In the genomic region with DNA sequence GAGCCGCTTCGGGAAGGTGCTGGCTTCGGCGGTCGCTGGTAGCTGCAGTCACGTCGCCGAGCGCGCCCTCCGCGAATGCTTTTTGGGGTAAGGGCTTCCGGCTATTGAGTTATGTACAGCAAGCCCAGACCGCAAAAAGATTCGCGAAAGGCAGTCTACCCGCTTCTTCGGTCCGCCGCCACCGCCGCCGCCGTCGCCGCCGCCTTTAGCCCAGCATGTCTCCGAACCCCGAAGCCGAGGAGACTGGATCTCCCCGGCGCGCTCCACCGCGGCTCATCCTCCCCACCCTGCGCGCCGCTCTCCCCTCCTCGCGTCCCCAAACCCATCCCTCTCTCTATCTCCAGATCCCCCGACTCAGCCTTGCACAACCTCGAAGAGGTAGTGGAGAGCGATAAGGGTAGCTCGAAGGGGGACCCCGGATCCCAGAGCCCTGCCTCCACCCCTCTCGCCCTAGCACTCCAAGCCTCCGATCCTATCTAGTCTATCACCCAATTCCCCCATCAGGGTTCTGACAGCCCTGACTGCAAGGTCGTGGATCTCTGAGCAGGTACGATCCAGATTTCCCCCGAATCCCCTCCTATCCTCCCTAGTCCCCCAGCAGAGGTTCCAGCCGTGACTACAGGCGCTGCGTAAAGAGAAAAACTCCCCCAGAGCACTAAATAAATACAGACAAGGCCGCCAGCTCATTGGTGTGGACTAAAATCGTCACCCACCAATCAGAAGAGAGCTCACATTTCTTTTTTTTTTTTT, we compare ENCODE assay signal across 8 mouse cellular contexts.
A peak's percentile ranks its signal among the peaks of the same experiment; 100 is the strongest.
DNase-seq lines count a peak whose midpoint lies in the region; ATAC-seq and TF ChIP-seq lines count a peak whose summit lies in the region.

No protein-coding gene starts in this region.

- peak; percentile 73 to 83 for DNase-seq in cerebellum, postnatal 36 days
- DNase-seq in hindbrain, embryonic 14.5 days (ENCODE audit: low spot score) = peak; percentile 64
- DNase-seq in ovary, postnatal 14 days (ENCODE audit: low spot score) = no peak
- DNase-seq in lung, postnatal 10 days = no peak

- no peaks in the 10 kb centered on the region for H3K36me3 ChIP-seq in C2C12 (ENCODE audit: control insufficient read depth, insufficient read depth)
- H3K36me3 ChIP-seq in E14TG2a.4 (ENCODE audit: insufficient read depth, low read length) = no peaks in the 10 kb centered on the region
- H3K36me3 ChIP-seq in hindbrain, embryonic 14.5 days (replicated peaks; ENCODE audit: control insufficient read depth, insufficient read depth) = no peaks in the 10 kb centered on the region
- H3K36me3 ChIP-seq in liver, embryonic 15.5 days (replicated peaks) = no peaks in the 10 kb centered on the region
- H3K36me3 ChIP-seq in stomach, embryonic 16.5 days (ENCODE audit: control insufficient read depth, insufficient read depth, low read length) = no peaks in the 10 kb centered on the region

- peak; percentile 38; the same call in 1 of the 2 replicates for ATAC-seq in hindbrain, embryonic 14.5 days (ENCODE audit: low FRiP score)
- ATAC-seq in liver, embryonic 15.5 days (ENCODE audit: insufficient read depth) = no peak
- ATAC-seq in stomach, embryonic 16.5 days (ENCODE audit: insufficient read depth, low FRiP score) = no peak

- peak overlapping the region; percentile 2 for H3ac ChIP-seq in C2C12 (ENCODE audit: control insufficient read depth, insufficient read length, low read depth)

- H3K4me1 ChIP-seq in E14TG2a.4 (replicated peaks; ENCODE audit: low read depth, low read length) = peaks cover 56% of the 10 kb centered on the region
- H3K4me1 ChIP-seq in hindbrain, embryonic 14.5 days (replicated peaks; ENCODE audit: control insufficient read depth, insufficient read depth, low read length) = peaks cover 33% of the 10 kb centered on the region; the same call in 1 of the 2 replicates
- no peaks in the 10 kb centered on the region; the same call in 1 of the 2 replicates for H3K4me1 ChIP-seq in liver, embryonic 15.5 days (replicated peaks)
- H3K4me1 ChIP-seq in stomach, embryonic 16.5 days (ENCODE audit: control insufficient read depth, insufficient read depth, low read length) = peaks cover 7% of the 10 kb centered on the region; the same call in 1 of the 2 replicates

- no peaks in the 10 kb centered on the region for H3K9me3 ChIP-seq in E14TG2a.4 (ENCODE audit: low read length)
- H3K9me3 ChIP-seq in hindbrain, embryonic 14.5 days (ENCODE audit: control insufficient read depth, low read length) = no peaks in the 10 kb centered on the region
- no peaks in the 10 kb centered on the region for H3K9me3 ChIP-seq in liver, embryonic 15.5 days (replicated peaks)
- H3K9me3 ChIP-seq in stomach, embryonic 16.5 days (replicated peaks; ENCODE audit: control insufficient read depth, low read length) = no peaks in the 10 kb centered on the region

- under 1% methylated on average over 55 of the region's 55 CpGs for WGBS in hindbrain, embryonic 14.5 days
- WGBS in liver, embryonic 15.5 days (ENCODE audit: insufficient replicate concordance) = 2% methylated on average over 55 of the region's 55 CpGs
- under 1% methylated on average over 55 of the region's 55 CpGs for WGBS in stomach, embryonic 16.5 days

- H3K4me3 ChIP-seq in C2C12 (ENCODE audit: insufficient read depth, poor library complexity, severe bottlenecking) (no peak overlapping the region), E14TG2a.4 (replicated peaks; ENCODE audit: low read length) (peak overlapping the region; percentile 79)
- H3K4me3 ChIP-seq in hindbrain, embryonic 14.5 days (replicated peaks; ENCODE audit: low read length) = peak overlapping the region; percentile 45
- peak overlapping the region; percentile 21 for H3K4me3 ChIP-seq in liver, embryonic 15.5 days (replicated peaks)
- peak overlapping the region; percentile 35 for H3K4me3 ChIP-seq in stomach, embryonic 16.5 days (replicated peaks; ENCODE audit: low read length)

- no peaks in the 10 kb centered on the region for H3K79me2 ChIP-seq in C2C12 (ENCODE audit: control insufficient read depth, insufficient read depth)

- H3K4me2 ChIP-seq in hindbrain, embryonic 14.5 days (replicated peaks) = peak overlapping the region; percentile 86
- H3K4me2 ChIP-seq in liver, embryonic 15.5 days = peak overlapping the region; percentile 44
- H3K4me2 ChIP-seq in stomach, embryonic 16.5 days (ENCODE audit: low read depth, low read length) = peak overlapping the region; percentile 54

- H3K27me3 ChIP-seq in C2C12 (ENCODE audit: control insufficient read depth, insufficient read depth, insufficient read length) = peaks cover 59% of the 10 kb centered on the region
- peaks cover 92% of the 10 kb centered on the region for H3K27me3 ChIP-seq in E14TG2a.4 (ENCODE audit: insufficient read depth, low read length)
- H3K27me3 ChIP-seq in hindbrain, embryonic 14.5 days (ENCODE audit: control insufficient read depth, insufficient read depth, low read length) = peaks cover 74% of the 10 kb centered on the region
- peaks cover 95% of the 10 kb centered on the region for H3K27me3 ChIP-seq in liver, embryonic 15.5 days
- peaks cover 84% of the 10 kb centered on the region for H3K27me3 ChIP-seq in stomach, embryonic 16.5 days (ENCODE audit: control insufficient read depth, insufficient read depth, low read length)

- TF ChIP-seq CTCF in C2C12 (IDR thresholded peaks at IDR 0.05; ENCODE audit: control insufficient read depth, insufficient read depth, insufficient read length) (no peak), E14TG2a.4 (conservative IDR thresholded peaks at IDR 0.05; ENCODE audit: low read length) (no peak)

- H3K27ac ChIP-seq in hindbrain, embryonic 14.5 days = no peak overlapping the region
- H3K27ac ChIP-seq in liver, embryonic 15.5 days (replicated peaks) = no peak overlapping the region
- H3K27ac ChIP-seq in stomach, embryonic 16.5 days (ENCODE audit: low read length) = no peak overlapping the region

- H3K9ac ChIP-seq in hindbrain, embryonic 14.5 days = peak overlapping the region; percentile 50
- H3K9ac ChIP-seq in liver, embryonic 15.5 days = no peak overlapping the region
- no peak overlapping the region for H3K9ac ChIP-seq in stomach, embryonic 16.5 days (ENCODE audit: low read length)

- no peaks in the 10 kb centered on the region for H3K79me3 ChIP-seq in C2C12 (ENCODE audit: low read depth)

TF ChIP-seq in C2C12, 6 proteins besides CTCF, POLR2A, EP300 and RAD21:
- TF ChIP-seq USF1 (IDR thresholded peaks at IDR 0.05; ENCODE audit: low read depth) (no peak), MAX (IDR thresholded peaks at IDR 0.05) (no peak), MYOD1 (IDR thresholded peaks at IDR 0.05; ENCODE audit: control insufficient read depth, insufficient read length, low read depth) (no peak), MYOG (IDR thresholded peaks at IDR 0.05; ENCODE audit: control insufficient read depth, extremely low read depth, insufficient read length) (no peak), CEBPB (IDR thresholded peaks at IDR 0.05; ENCODE audit: low read depth) (no peak), FOSL1 (IDR thresholded peaks at IDR 0.05; ENCODE audit: insufficient read depth, low read length, poor library complexity, severe bottlenecking) (no peak)

Comparison
In these comparisons a context has a peak if more than half of its experiments do, and no peak if none do; other contexts are left out.
1. DNase-seq: peak in cerebellum, postnatal 36 days (2 of 2) and hindbrain, embryonic 14.5 days (single experiment); none in ovary, postnatal 14 days (single experiment) and lung, postnatal 10 days (single experiment).
2. Peak in every context shown above with its lines, with median percentiles within 50 percentile points of each other: H3K4me2 ChIP-seq.